Mouse (Mus musculus): ENCODE results near the gene Socs4. TPM values are rescaled to one million over a fixed set of nuclear protein-coding genes. Genes with fewer than 3 reads are reported as not detected.

Gene Socs4
- polyA plus RNA-seq (2016; fragmentation: Nextera tagmentation; extraction: Ambion mirVana), result 4.2 and 5.6 TPM in 2 replicates

- H3K27me3 ChIP-seq (replicated peaks; ENCODE audit: low read depth, poor library complexity, severe bottlenecking), result no peaks in the 10 kb centered on the region
- under 1% methylated on average over 77 of the region's 77 CpGs for WGBS
- H3K4me1 ChIP-seq, result peaks cover 29% of the 10 kb centered on the region
- peak; percentile 97 for DNase-seq (ENCODE audit: low spot score)
- H3K27ac ChIP-seq (replicated peaks), result peak within 1 kb of the TSS; percentile 99
- peaks cover 43% of the 10 kb centered on the region for H3K36me3 ChIP-seq (replicated peaks)
- H3K9me3 ChIP-seq, result no peaks in the 10 kb centered on the region
- peak within 1 kb of the TSS; percentile 93 for H3K4me3 ChIP-seq
These were observed at the start of gene Socs4, which contains the start of gene Wdhd1 for GRCm38 (mm10) chr14:47276637-47277393. TSS of gene Socs4 (plus strand) at chr14:47276931. TSS of gene Wdhd1 (minus strand) at chr14:47276857.

GRCm38 (mm10) chr14:47229796-47230376, 46.8 kb upstream of the Socs4 start:
- Histone ChIP-seq H3K9me3 (0 out of 2 replicates have a peak, but pooled peaks cover 4% of the 10 kb centered on the region), H3K27me3 (replicated peaks; ENCODE audit: low read depth, poor library complexity, severe bottlenecking) (no peaks in the 10 kb centered on the region), H3K36me3 (replicated peaks) (no peaks in the 10 kb centered on the region), H3K27ac (replicated peaks) (no peak overlapping the region), H3K4me1 (no peaks in the 10 kb centered on the region), H3K4me3 (no peak overlapping the region)
- 84% methylated on average over 11 of the region's 11 CpGs for WGBS
- DNase-seq (ENCODE audit: low spot score), result no peak

GRCm38 (mm10) chr14:47233602-47234001, 43.1 kb upstream of the Socs4 start:
- Histone ChIP-seq H3K9me3 (no peaks in the 10 kb centered on the region; the same call in 1 of the 2 replicates), H3K4me1 (no peaks in the 10 kb centered on the region), H3K27me3 (replicated peaks; ENCODE audit: low read depth, poor library complexity, severe bottlenecking) (no peaks in the 10 kb centered on the region), H3K27ac (replicated peaks) (no peak overlapping the region), H3K36me3 (replicated peaks) (no peaks in the 10 kb centered on the region), H3K4me3 (no peak overlapping the region)
- 72% methylated on average over 2 of the region's 2 CpGs for WGBS
- no peak for DNase-seq (ENCODE audit: low spot score)

- H3K4me3 ChIP-seq, result no peak overlapping the region
- no peaks in the 10 kb centered on the region for H3K36me3 ChIP-seq (replicated peaks)
- H3K4me1 ChIP-seq, result no peaks in the 10 kb centered on the region
- H3K9me3 ChIP-seq, result no peaks in the 10 kb centered on the region; the same call in 1 of the 2 replicates
- H3K27ac ChIP-seq (replicated peaks), result no peak overlapping the region
- H3K27me3 ChIP-seq (replicated peaks; ENCODE audit: low read depth, poor library complexity, severe bottlenecking), result no peaks in the 10 kb centered on the region
- WGBS, result 88% methylated on average over 3 of the region's 3 CpGs
- DNase-seq (ENCODE audit: low spot score), result no peak
These were observed 42.7 kb upstream of the Socs4 start for GRCm38 (mm10) chr14:47234032-47234431.

GRCm38 (mm10) chr14:47234526-47235250, 42.0 kb upstream of the Socs4 start:
- no peaks in the 10 kb centered on the region for H3K27me3 ChIP-seq (replicated peaks; ENCODE audit: low read depth, poor library complexity, severe bottlenecking)
- peaks cover 4% of the 10 kb centered on the region for H3K36me3 ChIP-seq (replicated peaks)
- no peak overlapping the region for H3K27ac ChIP-seq (replicated peaks)
- H3K9me3 ChIP-seq, result no peaks in the 10 kb centered on the region; the same call in 1 of the 2 replicates
- no peaks in the 10 kb centered on the region for H3K4me1 ChIP-seq
- no peak overlapping the region for H3K4me3 ChIP-seq
- DNase-seq (ENCODE audit: low spot score), result no peak
- WGBS, result 76% methylated on average over 5 of the region's 5 CpGs

- Histone ChIP-seq H3K4me1 (no peaks in the 10 kb centered on the region), H3K27me3 (replicated peaks; ENCODE audit: low read depth, poor library complexity, severe bottlenecking) (no peaks in the 10 kb centered on the region), H3K9me3 (no peaks in the 10 kb centered on the region; the same call in 1 of the 2 replicates), H3K27ac (replicated peaks) (no peak overlapping the region), H3K36me3 (replicated peaks) (peaks cover 20% of the 10 kb centered on the region), H3K4me3 (no peak overlapping the region)
- no peak for DNase-seq (ENCODE audit: low spot score)
- 92% methylated on average over 7 of the region's 7 CpGs for WGBS
These were observed 40.2 kb upstream of the Socs4 start for GRCm38 (mm10) chr14:47236491-47236890.

GRCm38 (mm10) chr14:47237286-47237685, 39.4 kb upstream of the Socs4 start:
- no peaks in the 10 kb centered on the region; the same call in 1 of the 2 replicates for H3K9me3 ChIP-seq
- H3K4me3 ChIP-seq, result no peak overlapping the region
- DNase-seq (ENCODE audit: low spot score), result no peak
- no peaks in the 10 kb centered on the region for H3K4me1 ChIP-seq
- H3K36me3 ChIP-seq (replicated peaks), result peaks cover 27% of the 10 kb centered on the region
- H3K27me3 ChIP-seq (replicated peaks; ENCODE audit: low read depth, poor library complexity, severe bottlenecking), result no peaks in the 10 kb centered on the region
- no peak overlapping the region for H3K27ac ChIP-seq (replicated peaks)
- 86% methylated on average over 4 of the region's 4 CpGs for WGBS

- no peaks in the 10 kb centered on the region for H3K9me3 ChIP-seq
- peaks cover 60% of the 10 kb centered on the region for H3K36me3 ChIP-seq (replicated peaks)
- DNase-seq (ENCODE audit: low spot score), result no peak
- no peak overlapping the region for H3K27ac ChIP-seq (replicated peaks)
- no peaks in the 10 kb centered on the region for H3K27me3 ChIP-seq (replicated peaks; ENCODE audit: low read depth, poor library complexity, severe bottlenecking)
- H3K4me3 ChIP-seq, result no peak overlapping the region
- WGBS, result 88% methylated on average over 1 of the region's 1 CpGs
- H3K4me1 ChIP-seq, result no peaks in the 10 kb centered on the region
These were observed 36.1 kb upstream of the Socs4 start for GRCm38 (mm10) chr14:47240600-47240999.

- no peaks in the 10 kb centered on the region for H3K4me1 ChIP-seq
- 0 out of 2 replicates have a peak overlapping the region, but pooled peaks have one; percentile 26 for H3K27ac ChIP-seq (replicated peaks)
- WGBS, result 92% methylated on average over 6 of the region's 6 CpGs
- peaks cover 64% of the 10 kb centered on the region for H3K36me3 ChIP-seq (replicated peaks)
- no peaks in the 10 kb centered on the region for H3K9me3 ChIP-seq
- H3K27me3 ChIP-seq (replicated peaks; ENCODE audit: low read depth, poor library complexity, severe bottlenecking), result no peaks in the 10 kb centered on the region
- DNase-seq (ENCODE audit: low spot score), result no peak
- H3K4me3 ChIP-seq, result no peak overlapping the region
These were observed 35.7 kb upstream of the Socs4 start for GRCm38 (mm10) chr14:47241046-47241445.

GRCm38 (mm10) chr14:47242753-47243152, 34.0 kb upstream of the Socs4 start:
- Histone ChIP-seq H3K4me3 (no peak overlapping the region), H3K27me3 (replicated peaks; ENCODE audit: low read depth, poor library complexity, severe bottlenecking) (no peaks in the 10 kb centered on the region), H3K27ac (replicated peaks) (no peak overlapping the region), H3K4me1 (no peaks in the 10 kb centered on the region), H3K9me3 (no peaks in the 10 kb centered on the region), H3K36me3 (replicated peaks) (peaks cover 81% of the 10 kb centered on the region)
- 94% methylated on average over 4 of the region's 4 CpGs for WGBS
- DNase-seq (ENCODE audit: low spot score), result no peak

- no peak overlapping the region for H3K4me3 ChIP-seq
- no peak for DNase-seq (ENCODE audit: low spot score)
- H3K27ac ChIP-seq (replicated peaks), result no peak overlapping the region
- peaks cover 98% of the 10 kb centered on the region for H3K36me3 ChIP-seq (replicated peaks)
- H3K9me3 ChIP-seq, result no peaks in the 10 kb centered on the region
- no peaks in the 10 kb centered on the region for H3K27me3 ChIP-seq (replicated peaks; ENCODE audit: low read depth, poor library complexity, severe bottlenecking)
- WGBS, result 89% methylated on average over 6 of the region's 6 CpGs
- no peaks in the 10 kb centered on the region for H3K4me1 ChIP-seq
These were observed 26.9 kb upstream of the Socs4 start for GRCm38 (mm10) chr14:47249839-47250238.

GRCm38 (mm10) chr14:47264866-47265265, 11.9 kb upstream of the Socs4 start:
- no peak overlapping the region for H3K4me3 ChIP-seq
- no peak for DNase-seq (ENCODE audit: low spot score)
- WGBS, result 96% methylated on average over 3 of the region's 3 CpGs
- no peaks in the 10 kb centered on the region for H3K4me1 ChIP-seq
- H3K36me3 ChIP-seq (replicated peaks), result peaks cover 90% of the 10 kb centered on the region
- H3K9me3 ChIP-seq, result no peaks in the 10 kb centered on the region
- H3K27ac ChIP-seq (replicated peaks), result no peak overlapping the region
- H3K27me3 ChIP-seq (replicated peaks; ENCODE audit: low read depth, poor library complexity, severe bottlenecking), result no peaks in the 10 kb centered on the region

Measured in embryonic facial prominence, embryonic 10.5 days (tissue).